19 mouse cellular contexts compared by ENCODE assay signal in genomic region chr17:45008663-45009062, GRCm38 (mm10).
DNase-seq lines count a peak whose midpoint lies in the region; ATAC-seq and TF ChIP-seq lines count a peak whose summit lies in the region.
"Had no signal": no experiment of that assay in that cellular context is flagged by ENCODE, and none has a peak within 500 bp of the region (broad histone marks: within the 10 kb centered on the region; RNA-seq: fewer than 3 reads in every experiment).

No protein-coding gene starts in this region.

- peak; percentile 14 for DNase-seq in adrenal gland, postnatal 14 days
- no peak for DNase-seq in adrenal gland, adult 8-10 months
- peak; percentile 16 to 25 for DNase-seq in adrenal gland, postnatal 36 days
- DNase-seq in adrenal gland, postnatal 10 days: no peak
- no peak for DNase-seq in lung, postnatal 0 days (ENCODE audit: low spot score)
- no peak for DNase-seq in lung, postnatal 14 days
- peak; percentile 46 for DNase-seq in stomach, postnatal 0 days (ENCODE audit: low spot score)
- DNase-seq in frontal cortex, postnatal 36 days (ENCODE audit: low spot score in 2 of 2): no peak
- DNase-seq: cerebellum, adult 11 months; cerebellum, adult 18-20 months; cerebellum, adult 8-10 months; cerebellum, adult 9-11 months; cerebellum, postnatal 14 days; cerebellum, postnatal 36 days; embryo, embryonic 11 days; forebrain, postnatal 0 days had no signal

- no peaks in the 10 kb centered on the region for H3K9me3 ChIP-seq in lung, postnatal 0 days (ENCODE audit: low read length)
- H3K9me3 ChIP-seq in stomach, postnatal 0 days (ENCODE audit: control insufficient read depth, low read length): no peaks in the 10 kb centered on the region
- H3K9me3 ChIP-seq: embryonic facial prominence, embryonic 12.5 days; forebrain, embryonic 13.5 days; forebrain, embryonic 15.5 days had no signal

- no peaks in the 10 kb centered on the region for H3K27me3 ChIP-seq in lung, postnatal 0 days (replicated peaks; ENCODE audit: insufficient read depth, low read length)
- no peaks in the 10 kb centered on the region for H3K27me3 ChIP-seq in stomach, postnatal 0 days (ENCODE audit: control insufficient read depth, insufficient read depth, low read length)
- H3K27me3 ChIP-seq: embryonic facial prominence, embryonic 12.5 days; forebrain, embryonic 13.5 days; forebrain, embryonic 15.5 days had no signal

- WGBS in lung, postnatal 0 days: 60% methylated on average over 4 of the region's 4 CpGs
- 55% methylated on average over 4 of the region's 4 CpGs for WGBS in stomach, postnatal 0 days

- no peak overlapping the region for H3K4me2 ChIP-seq in lung, postnatal 0 days (replicated peaks; ENCODE audit: low read depth, low read length)
- no peak overlapping the region for H3K4me2 ChIP-seq in stomach, postnatal 0 days (replicated peaks; ENCODE audit: low read depth)
- H3K4me2 ChIP-seq: embryonic facial prominence, embryonic 12.5 days; forebrain, embryonic 13.5 days; forebrain, embryonic 15.5 days had no signal

- H3K36me3 ChIP-seq in lung, postnatal 0 days (ENCODE audit: insufficient read depth, low read length): no peaks in the 10 kb centered on the region
- no peaks in the 10 kb centered on the region for H3K36me3 ChIP-seq in stomach, postnatal 0 days (ENCODE audit: control insufficient read depth, insufficient read depth, low read length)
- H3K36me3 ChIP-seq: embryonic facial prominence, embryonic 12.5 days; forebrain, embryonic 15.5 days had no signal

- no peak overlapping the region for H3K9ac ChIP-seq in lung, postnatal 0 days (replicated peaks; ENCODE audit: low read depth)
- H3K9ac ChIP-seq in stomach, postnatal 0 days (ENCODE audit: low read length): no peak overlapping the region
- H3K9ac ChIP-seq: embryonic facial prominence, embryonic 12.5 days; forebrain, embryonic 13.5 days; forebrain, embryonic 15.5 days; forebrain, postnatal 0 days had no signal

- TF ChIP-seq CTCF in lung, postnatal 0 days (IDR thresholded peaks at IDR 0.05): no peak
- TF ChIP-seq CTCF in stomach, postnatal 0 days (IDR thresholded peaks at IDR 0.05; ENCODE audit: low read depth): no peak

- H3K4me1 ChIP-seq in lung, postnatal 0 days (ENCODE audit: insufficient read depth, low read depth, low read length): no peaks in the 10 kb centered on the region
- no peaks in the 10 kb centered on the region for H3K4me1 ChIP-seq in stomach, postnatal 0 days (replicated peaks; ENCODE audit: control insufficient read depth, insufficient read depth)
- H3K4me1 ChIP-seq: forebrain, embryonic 13.5 days; forebrain, embryonic 15.5 days had no signal

- no peak overlapping the region for H3K4me3 ChIP-seq in lung, postnatal 0 days (ENCODE audit: low read depth, low read length)
- H3K4me3 ChIP-seq in stomach, postnatal 0 days (ENCODE audit: low read depth, low read length): no peak overlapping the region
- H3K4me3 ChIP-seq: embryonic facial prominence, embryonic 12.5 days; forebrain, embryonic 13.5 days; forebrain, embryonic 15.5 days had no signal

- no peak for TF ChIP-seq EP300 in lung, postnatal 0 days (IDR thresholded peaks at IDR 0.05)
- no peak for TF ChIP-seq EP300 in stomach, postnatal 0 days (optimal IDR thresholded peaks at IDR 0.05)

- H3K27ac ChIP-seq in lung, postnatal 0 days (ENCODE audit: low read length): no peak overlapping the region
- H3K27ac ChIP-seq in stomach, postnatal 0 days (replicated peaks): no peak overlapping the region
- H3K27ac ChIP-seq: embryonic facial prominence, embryonic 12.5 days; forebrain, embryonic 13.5 days; forebrain, embryonic 15.5 days had no signal

- peak; percentile 23; the same call in 1 of the 2 replicates for ATAC-seq in lung, postnatal 0 days
- ATAC-seq in stomach, postnatal 0 days (ENCODE audit: low FRiP score, low TSS enrichment): peak; percentile 54; the same call in 1 of the 2 replicates
- ATAC-seq: forebrain, embryonic 13.5 days; forebrain, embryonic 15.5 days; forebrain, postnatal 0 days had no signal

Comparison
In these comparisons a context has a peak if more than half of its experiments do, and no peak if none do; other contexts are left out.
1. DNase-seq: peak in adrenal gland, postnatal 14 days (single experiment), adrenal gland, postnatal 36 days (2 of 2) and stomach, postnatal 0 days (single experiment); none in adrenal gland, adult 8-10 months (single experiment), adrenal gland, postnatal 10 days (single experiment), lung, postnatal 0 days (single experiment), lung, postnatal 14 days (single experiment) and frontal cortex, postnatal 36 days (0 of 2).